ENCODE assay signal across 8 mouse cellular contexts in genomic region chr7:34390834-34391155, GRCm38 (mm10). TPM values are rescaled to one million over a fixed set of nuclear protein-coding genes. Genes with fewer than 3 reads are reported as not detected.
DNase-seq lines count a peak whose midpoint lies in the region; ATAC-seq and TF ChIP-seq lines count a peak whose summit lies in the region.

No protein-coding gene starts in this region.

- H3K4me2 ChIP-seq in heart, embryonic 11.5 days: peak overlapping the region; percentile 94
- peak overlapping the region; percentile 86 for H3K4me2 ChIP-seq in limb, embryonic 14.5 days (replicated peaks; ENCODE audit: low read depth, low read length, severe bottlenecking)
- H3K4me2 ChIP-seq in myocyte (ENCODE audit: low read depth): peak overlapping the region; percentile 83

- H3K36me3 ChIP-seq in heart, embryonic 11.5 days (ENCODE audit: control insufficient read depth, insufficient read depth, low read length): no peaks in the 10 kb centered on the region
- no peaks in the 10 kb centered on the region for H3K36me3 ChIP-seq in limb, embryonic 14.5 days (ENCODE audit: control insufficient read depth, insufficient read depth, low read length)
- no peaks in the 10 kb centered on the region for H3K36me3 ChIP-seq in myocyte (ENCODE audit: control insufficient read depth, insufficient read depth)

- peak; percentile 13 to 27 for DNase-seq in layer of hippocampus, postnatal 10 days (ENCODE audit: low spot score in 2 of 2)
- no peak for DNase-seq in layer of hippocampus, adult 9-10 months (ENCODE audit: low spot score)
- peak; percentile 21 for DNase-seq in limb, embryonic 14.5 days (ENCODE audit: low spot score)
- DNase-seq in spleen, adult 12 weeks (ENCODE audit: low spot score): no peak
- DNase-seq in spleen, postnatal 14 days (ENCODE audit: low spot score in 2 of 2): no peak

- H3K79me2 ChIP-seq in myocyte (ENCODE audit: control insufficient read depth, insufficient read depth): peaks cover 44% of the 10 kb centered on the region

- H3K27ac ChIP-seq in brown adipose tissue, adult 24 weeks (replicated peaks; ENCODE audit: low read depth, low read length): no peak overlapping the region
- no peak overlapping the region for H3K27ac ChIP-seq in heart, embryonic 11.5 days (ENCODE audit: low read depth, low read length)
- H3K27ac ChIP-seq in limb, embryonic 14.5 days (replicated peaks; ENCODE audit: low read depth, low read length): peak overlapping the region; percentile 100; the same call in 1 of the 2 replicates

- no peak for ATAC-seq in heart, embryonic 11.5 days (replicated peaks; ENCODE audit: insufficient number of reproducible peaks, low FRiP score, low TSS enrichment)
- ATAC-seq in limb, embryonic 14.5 days (ENCODE audit: low FRiP score, low read depth): no peak

- peak overlapping the region; percentile 9; the same call in 1 of the 2 replicates for H3K4me3 ChIP-seq in brown adipose tissue, adult 24 weeks (ENCODE audit: insufficient read depth, low read depth, low read length)
- peak overlapping the region; percentile 77; the same call in 1 of the 2 replicates for H3K4me3 ChIP-seq in heart, embryonic 11.5 days (ENCODE audit: low read depth, low read length)
- peak overlapping the region; percentile 96 for H3K4me3 ChIP-seq in limb, embryonic 14.5 days (replicated peaks; ENCODE audit: low read length)
- H3K4me3 ChIP-seq in myocyte: peak overlapping the region; percentile 78

- peaks cover 12% of the 10 kb centered on the region for H3K4me1 ChIP-seq in brown adipose tissue, adult 24 weeks (ENCODE audit: control insufficient read depth, insufficient read depth, insufficient read length, low read length)
- peaks cover 17% of the 10 kb centered on the region for H3K4me1 ChIP-seq in heart, embryonic 11.5 days (ENCODE audit: control insufficient read depth, insufficient read depth, low read length)
- peaks cover 22% of the 10 kb centered on the region for H3K4me1 ChIP-seq in limb, embryonic 14.5 days (ENCODE audit: control insufficient read depth, insufficient read depth, low read length)

- WGBS in heart, embryonic 11.5 days (ENCODE audit: insufficient replicate concordance): 50% methylated on average over 7 of the region's 7 CpGs
- WGBS in limb, embryonic 14.5 days: 64% methylated on average over 7 of the region's 7 CpGs

- peak overlapping the region; percentile 97 for H3K9ac ChIP-seq in heart, embryonic 11.5 days (ENCODE audit: low read depth, low read length)
- H3K9ac ChIP-seq in limb, embryonic 14.5 days (ENCODE audit: low read depth, low read length, severe bottlenecking): no peak overlapping the region

- no peaks in the 10 kb centered on the region for H3K9me3 ChIP-seq in heart, embryonic 11.5 days (replicated peaks; ENCODE audit: control insufficient read depth, low read length)
- H3K9me3 ChIP-seq in limb, embryonic 14.5 days (ENCODE audit: control insufficient read depth, low read length): no peaks in the 10 kb centered on the region

- no peaks in the 10 kb centered on the region for H3K27me3 ChIP-seq in heart, embryonic 11.5 days (ENCODE audit: control insufficient read depth, insufficient read depth, low read length)
- H3K27me3 ChIP-seq in limb, embryonic 14.5 days (ENCODE audit: control insufficient read depth, insufficient read depth, low read length): no peaks in the 10 kb centered on the region
- no peaks in the 10 kb centered on the region for H3K27me3 ChIP-seq in myocyte (ENCODE audit: control insufficient read depth, insufficient read depth, insufficient read length)

- TF ChIP-seq POLR2A in limb, embryonic 14.5 days (IDR thresholded peaks at IDR 0.05; ENCODE audit: borderline replicate concordance, extremely low read depth, insufficient read depth, insufficient read length): no peak
- peak; percentile 79 for TF ChIP-seq POLR2A in myocyte (IDR thresholded peaks at IDR 0.05; ENCODE audit: insufficient read length, low read depth)

- peak overlapping the region; percentile 88 for H3ac ChIP-seq in myocyte (ENCODE audit: control insufficient read depth, insufficient read length)

TF ChIP-seq in myocyte, 11 proteins besides CTCF, POLR2A, EP300 and RAD21:
- TF ChIP-seq E2F4 (IDR thresholded peaks at IDR 0.05; ENCODE audit: insufficient read depth) (no peak), TCF12 (IDR thresholded peaks at IDR 0.05; ENCODE audit: insufficient read depth, poor library complexity, severe bottlenecking) (peak; percentile 95), MYOD1 (IDR thresholded peaks at IDR 0.05; ENCODE audit: control insufficient read depth in 1 of 3, insufficient read length in 2 of 3, low read depth in 2 of 3) (peak; percentile 59 to 95 (median 95)), TCF3 (IDR thresholded peaks at IDR 0.05; ENCODE audit: insufficient read length, low read depth) (peak; percentile 75), CEBPB (IDR thresholded peaks at IDR 0.05; ENCODE audit: insufficient read depth, poor library complexity, severe bottlenecking) (peak; percentile 99), MYOG (IDR thresholded peaks at IDR 0.05; ENCODE audit: control insufficient read depth in 1 of 3, insufficient read depth in 1 of 3, insufficient read length in 2 of 3, low read depth in 2 of 3) (peak; percentile 92 to 98 (median 93)), REST (IDR thresholded peaks at IDR 0.05; ENCODE audit: insufficient read depth, insufficient read length) (no peak), SRF (IDR thresholded peaks at IDR 0.05; ENCODE audit: control insufficient read depth, insufficient read length, low read depth) (no peak), MAX (IDR thresholded peaks at IDR 0.05; ENCODE audit: low read depth) (peak; percentile 32), POLR2AphosphoS2 (IDR thresholded peaks at IDR 0.05; ENCODE audit: insufficient read length, low read depth) (peak; percentile 94)

RNA-seq across cellular contexts. Expression of gene Lsm14a, which starts 2.3 kb away (rescaled TPM):
- total RNA-seq in layer of hippocampus, postnatal 10 days (2021): 10 to 100 TPM; 67.9 to 72.7 TPM
- 45.1 and 57.4 TPM in 2 replicates for polyA plus RNA-seq in brown adipose tissue, adult 24 weeks (2012; ENCODE audit: insufficient read depth, insufficient read length, missing spikeins)
- polyA plus RNA-seq in heart, embryonic 11.5 days (2014; fragmentation: Nextera tagmentation; extraction: Ambion mirVana): 41.7 and 46.4 TPM in 2 replicates
- polyA plus RNA-seq in limb, embryonic 14.5 days (2012; rRNA removed): 87.0 and 92.4 TPM in 2 replicates
- polyA plus RNA-seq in limb, embryonic 14.5 days (2014; fragmentation: Nextera tagmentation; extraction: Ambion mirVana): 64.6 and 65.8 TPM in 2 replicates
- 69.3 TPM for polyA plus RNA-seq in myocyte (2012; fragmentation: generic; extraction: Trizol)

Comparison
In these comparisons a context has a peak if more than half of its experiments do, and no peak if none do; other contexts are left out.
1. DNase-seq: peak in layer of hippocampus, postnatal 10 days (2 of 2) and limb, embryonic 14.5 days (single experiment); none in layer of hippocampus, adult 9-10 months (single experiment), spleen, adult 12 weeks (single experiment) and spleen, postnatal 14 days (0 of 2).
2. H3K4me3 ChIP-seq: peak in every context shown above with its lines; median percentile 96 in limb, embryonic 14.5 days; 78 in myocyte; 77 in heart, embryonic 11.5 days; 9 in brown adipose tissue, adult 24 weeks.
3. Peak in every context shown above with its lines, with median percentiles within 50 percentile points of each other: H3K4me2 ChIP-seq.